Mouse (Mus musculus) embryonic facial prominence, embryonic 14.5 days (tissue): ENCODE results near the gene Cyth3. TPM values are rescaled to one million over a fixed set of nuclear protein-coding genes. Genes with fewer than 3 reads are reported as not detected.

Experiments
- ATAC-seq: fragments of 200-750 bp; cut with Nextera tagmentation; 2 replicates; pipeline ENCODE4 v1.8.0; 2017; ENCODE audit warnings: low read depth, moderate number of reproducible peaks, moderate TSS enrichment
- DNase-seq: peaks from one replicate; pipeline ENCODE4 v3.0.0-alpha.2; 2015; ENCODE audit warnings: low spot score
- H3K27ac ChIP-seq: fragments of 300-500 bp; sonication (generic); replicated peaks from 2 replicates; pipeline ENCODE4 v1.5.1; 2014; ENCODE audit warnings: low read depth, mild to moderate bottlenecking, low read length, moderate library complexity
- H3K27me3 ChIP-seq: fragments of 300-500 bp; sonication (generic); replicated peaks from 2 replicates; pipeline ENCODE4 v1.6.1; 2014; ENCODE audit warnings: low read length; ENCODE audit not compliant: control insufficient read depth, insufficient read depth
- H3K36me3 ChIP-seq: fragments of 300-500 bp; sonication (generic); 2 replicates; pipeline ENCODE4 v1.6.1; 2014; ENCODE audit warnings: low read length, mixed read lengths; ENCODE audit not compliant: control insufficient read depth, insufficient read depth
- H3K4me1 ChIP-seq: fragments of 300-500 bp; sonication (generic); 2 replicates; pipeline ENCODE4 v1.6.1; 2014; ENCODE audit warnings: antibody characterized with exemption, low read length; ENCODE audit not compliant: control insufficient read depth, insufficient read depth
- H3K4me2 ChIP-seq: fragments of 300-500 bp; sonication (generic); 2 replicates; pipeline ENCODE4 v1.6.1; 2014; ENCODE audit warnings: low read depth, mild to moderate bottlenecking, low read length, moderate library complexity, mixed read lengths
- H3K4me3 ChIP-seq: fragments of 300-500 bp; sonication (generic); 2 replicates; pipeline ENCODE4 v1.5.1; 2014; ENCODE audit warnings: low read depth, mild to moderate bottlenecking, low read length
- H3K9ac ChIP-seq: fragments of 300-500 bp; sonication (generic); 2 replicates; pipeline ENCODE4 v1.6.1; 2014; ENCODE audit warnings: low read depth, mild to moderate bottlenecking, low read length, moderate library complexity, mixed read lengths
- H3K9me3 ChIP-seq: fragments of 300-500 bp; sonication (generic); 2 replicates; pipeline ENCODE4 v1.6.1; 2016; ENCODE audit warnings: low read length; ENCODE audit not compliant: control insufficient read depth
- WGBS: fragments of 180-500 bp; shearing (Covaris S2); extraction: QIAGEN DNeasy Blood & Tissue Kit; methylation state at CpG from one replicate; pipeline ENCODE4 v1.1.7; 2014; 5-methylcytosine and 5-hydroxymethylcytosine counted together
- polyA plus RNA-seq: library from polyadenylated mRNA; unstranded; fragments of >200 nt; fragmentation: Nextera tagmentation; extraction: Ambion mirVana; gene quantifications from 2 replicates; pipeline ENCODE4 v1.2.1, GENCODE M21; 2014

Gene Cyth3
- polyA plus RNA-seq, 1 experiment from 2014 or later, result 52.0 TPM

DNA sequence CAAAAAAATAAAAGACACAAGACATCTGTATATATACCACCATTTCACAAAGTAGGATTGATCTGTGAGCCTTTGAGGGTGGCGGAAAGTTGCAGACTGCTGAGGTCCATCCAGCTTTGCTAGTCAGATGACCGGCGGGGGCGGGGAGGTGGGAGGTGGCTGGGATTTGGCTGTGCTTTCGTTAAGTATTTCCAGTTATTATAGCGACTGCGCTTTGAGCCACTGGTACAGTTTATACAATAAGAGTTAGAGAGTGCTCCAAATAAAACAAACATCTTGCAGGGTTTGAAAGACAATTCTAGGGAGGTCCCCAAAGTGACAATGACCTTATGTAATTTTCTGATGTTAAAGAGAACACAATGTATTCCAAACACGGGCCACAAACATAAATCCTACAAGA is 35.9 kb upstream of the Cyth3 start:
- H3K27ac ChIP-seq, result no peak overlapping the region
- no peak for ATAC-seq
- H3K4me3 ChIP-seq, result no peak overlapping the region
- no peak overlapping the region for H3K4me2 ChIP-seq
- no peaks in the 10 kb centered on the region for H3K27me3 ChIP-seq
- WGBS, result 72% methylated on average over 8 of the region's 8 CpGs
- no peaks in the 10 kb centered on the region for H3K4me1 ChIP-seq
- DNase-seq, result no peak
- no peaks in the 10 kb centered on the region for H3K9me3 ChIP-seq
- no peaks in the 10 kb centered on the region for H3K36me3 ChIP-seq
- H3K9ac ChIP-seq, result no peak overlapping the region

GRCm38 (mm10) chr5:143589108-143589507 is 33.1 kb upstream of the Cyth3 start:
- Histone ChIP-seq H3K27me3 (no peaks in the 10 kb centered on the region), H3K27ac (no peak overlapping the region), H3K9me3 (no peaks in the 10 kb centered on the region), H3K4me3 (no peak overlapping the region), H3K4me2 (no peak overlapping the region; the same call in 1 of the 2 replicates), H3K9ac (no peak overlapping the region), H3K36me3 (no peaks in the 10 kb centered on the region), H3K4me1 (no peaks in the 10 kb centered on the region)
- peak; percentile 70 for DNase-seq
- peak; percentile 74 for ATAC-seq
- 15% methylated on average over 17 of the region's 17 CpGs for WGBS

DNA sequence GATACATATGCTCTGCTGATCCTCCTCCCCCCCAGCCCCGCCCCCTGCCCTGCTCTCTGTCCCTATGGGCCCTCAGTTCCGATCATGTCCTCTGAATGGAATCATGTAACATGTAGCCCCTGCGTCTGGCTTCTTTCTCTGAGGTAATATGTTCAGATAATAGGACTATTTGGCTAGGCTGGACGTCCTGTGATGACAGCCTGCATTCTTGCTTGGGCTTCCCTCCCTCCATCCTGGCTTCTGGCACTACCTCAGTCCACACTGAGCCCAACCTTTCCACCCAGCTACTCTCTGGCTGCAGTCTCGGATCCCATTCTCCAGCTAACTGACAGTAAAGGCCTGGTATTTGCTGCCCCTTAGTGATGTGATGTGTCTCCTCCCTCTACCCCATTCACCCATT is 29.3 kb upstream of the Cyth3 start:
- DNase-seq, result peak; percentile 28
- Histone ChIP-seq H3K4me3 (no peak overlapping the region), H3K27ac (no peak overlapping the region), H3K9me3 (peaks cover 8% of the 10 kb centered on the region; the same call in 1 of the 2 replicates), H3K4me1 (no peaks in the 10 kb centered on the region), H3K27me3 (no peaks in the 10 kb centered on the region), H3K36me3 (no peaks in the 10 kb centered on the region), H3K4me2 (no peak overlapping the region), H3K9ac (no peak overlapping the region)
- peak; percentile 26; the same call in 1 of the 2 replicates for ATAC-seq
- WGBS, result 48% methylated on average over 5 of the region's 5 CpGs

DNA sequence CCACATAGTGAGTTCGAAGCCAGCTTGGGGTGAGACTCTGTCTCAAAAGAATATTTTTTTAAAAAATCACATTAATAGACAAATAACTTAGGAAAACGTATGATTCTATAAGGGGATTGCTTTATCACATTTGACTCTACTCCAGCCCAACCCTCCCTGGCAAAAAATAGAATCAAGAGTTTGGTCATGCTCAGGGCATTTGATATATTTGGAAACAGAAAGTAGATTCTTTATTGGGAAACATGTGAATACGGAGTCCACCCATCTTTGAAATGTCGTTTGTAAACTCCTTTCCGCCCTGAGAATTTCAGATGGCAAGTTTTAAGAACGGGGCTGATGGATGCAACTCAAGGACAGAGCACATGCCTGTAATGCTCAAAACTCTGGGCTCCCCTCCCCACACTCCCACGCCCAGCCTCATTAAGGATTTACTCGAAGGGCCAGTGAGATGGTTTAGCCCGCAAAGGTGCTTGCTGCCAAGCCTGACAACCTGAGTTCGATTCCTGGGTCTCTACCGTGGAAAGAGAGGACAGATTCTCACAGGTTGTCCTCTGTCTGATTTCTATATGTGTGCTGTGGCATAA is 28.6 kb upstream of the Cyth3 start:
- no peak overlapping the region for H3K4me3 ChIP-seq
- no peak overlapping the region for H3K27ac ChIP-seq
- WGBS, result 81% methylated on average over 11 of the region's 11 CpGs
- ATAC-seq, result no peak
- H3K36me3 ChIP-seq, result no peaks in the 10 kb centered on the region
- no peak for DNase-seq
- no peaks in the 10 kb centered on the region for H3K27me3 ChIP-seq
- no peaks in the 10 kb centered on the region for H3K4me1 ChIP-seq
- peaks cover 8% of the 10 kb centered on the region; the same call in 1 of the 2 replicates for H3K9me3 ChIP-seq
- no peak overlapping the region for H3K4me2 ChIP-seq
- no peak overlapping the region for H3K9ac ChIP-seq

DNA sequence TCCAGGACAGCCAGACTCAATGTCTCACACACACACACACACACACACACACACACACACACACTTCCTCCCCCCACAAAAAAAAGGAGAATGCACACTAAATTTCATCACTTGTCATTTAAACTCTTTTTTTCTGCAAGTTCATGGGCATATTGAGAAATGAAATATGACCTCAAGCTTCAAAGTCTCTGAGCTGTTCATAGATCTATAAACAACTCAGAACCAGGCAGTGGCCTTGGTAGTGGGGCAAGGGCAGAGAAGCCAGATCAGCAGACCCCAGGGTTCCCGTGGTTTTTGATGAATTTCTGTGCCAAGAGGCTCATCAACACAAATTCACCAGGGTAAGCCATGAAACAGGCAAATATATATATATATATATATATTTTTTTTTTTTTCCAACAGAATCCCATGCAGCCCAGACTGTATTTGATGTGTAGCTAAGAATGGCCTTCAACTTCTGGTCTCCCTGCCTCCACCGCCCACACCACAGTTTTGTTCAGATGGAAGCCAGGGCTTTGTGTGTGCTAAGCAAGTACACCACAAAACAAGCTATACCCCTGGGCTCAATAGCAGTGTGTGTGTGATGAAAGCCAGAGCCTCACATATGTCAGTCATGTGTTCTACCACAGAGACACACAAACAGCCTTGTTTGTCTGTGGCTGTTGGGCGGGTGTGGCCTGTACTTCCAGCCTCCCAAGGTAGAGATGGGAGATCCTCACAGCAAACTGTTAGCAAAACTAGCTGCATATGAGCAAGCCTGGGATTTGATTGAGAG is 27.8 kb upstream of the Cyth3 start:
- H3K9ac ChIP-seq, result no peak overlapping the region
- peaks cover 8% of the 10 kb centered on the region; the same call in 1 of the 2 replicates for H3K9me3 ChIP-seq
- H3K27me3 ChIP-seq, result no peaks in the 10 kb centered on the region
- WGBS, result 65% methylated on average over 3 of the region's 3 CpGs
- H3K36me3 ChIP-seq, result no peaks in the 10 kb centered on the region
- H3K4me3 ChIP-seq, result no peak overlapping the region
- ATAC-seq, result no peak
- no peak overlapping the region for H3K4me2 ChIP-seq
- peak; percentile 34 for DNase-seq
- H3K27ac ChIP-seq, result no peak overlapping the region
- no peaks in the 10 kb centered on the region for H3K4me1 ChIP-seq

- Histone ChIP-seq H3K9me3 (no peaks in the 10 kb centered on the region), H3K4me3 (no peak overlapping the region), H3K27ac (no peak overlapping the region), H3K27me3 (no peaks in the 10 kb centered on the region), H3K4me1 (no peaks in the 10 kb centered on the region), H3K4me2 (no peak overlapping the region), H3K36me3 (no peaks in the 10 kb centered on the region), H3K9ac (no peak overlapping the region)
- ATAC-seq (no peak), DNase-seq (no peak)
- 61% methylated on average over 10 of the region's 10 CpGs for WGBS
Observed at GRCm38 (mm10) chr5:143602051-143602450, 20.2 kb upstream of the Cyth3 start.

DNA sequence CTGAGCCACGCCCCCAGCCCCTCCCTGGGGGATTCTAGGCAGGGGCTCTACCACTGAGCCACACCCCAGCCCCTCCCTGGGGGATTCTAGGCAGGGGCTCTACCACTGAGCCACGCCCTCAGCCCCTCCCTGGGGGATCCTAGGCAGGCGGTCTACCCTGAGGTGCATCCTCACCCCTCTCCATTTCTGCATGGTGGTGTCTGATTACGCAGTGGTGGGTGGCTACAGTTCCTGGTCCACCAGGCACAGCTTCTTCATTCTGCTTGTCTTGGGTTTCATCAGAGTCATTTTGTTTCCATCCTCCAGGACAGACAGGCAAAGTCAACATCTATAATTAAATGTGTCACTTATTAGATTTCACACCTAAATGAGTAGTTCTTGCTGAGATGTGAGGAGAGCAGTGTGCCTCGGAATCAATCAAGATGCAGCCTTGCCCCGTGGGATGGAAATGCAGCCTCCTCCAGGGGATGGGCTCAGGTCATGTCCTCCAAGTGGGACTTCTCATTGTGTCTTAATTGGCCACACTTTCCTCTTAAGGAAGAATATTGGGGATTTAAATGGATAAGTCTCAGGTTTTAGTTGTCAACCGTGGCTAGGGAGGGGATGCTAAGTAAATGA is 18.0 kb upstream of the Cyth3 start:
- WGBS, result 59% methylated on average over 6 of the region's 7 CpGs
- no peaks in the 10 kb centered on the region for H3K36me3 ChIP-seq
- H3K9ac ChIP-seq, result no peak overlapping the region
- H3K4me1 ChIP-seq, result no peaks in the 10 kb centered on the region
- no peaks in the 10 kb centered on the region for H3K27me3 ChIP-seq
- no peak overlapping the region for H3K27ac ChIP-seq
- DNase-seq (no peak), ATAC-seq (peak; percentile 71; the same call in 1 of the 2 replicates)
- no peaks in the 10 kb centered on the region for H3K9me3 ChIP-seq
- H3K4me2 ChIP-seq, result no peak overlapping the region
- H3K4me3 ChIP-seq, result no peak overlapping the region

DNA sequence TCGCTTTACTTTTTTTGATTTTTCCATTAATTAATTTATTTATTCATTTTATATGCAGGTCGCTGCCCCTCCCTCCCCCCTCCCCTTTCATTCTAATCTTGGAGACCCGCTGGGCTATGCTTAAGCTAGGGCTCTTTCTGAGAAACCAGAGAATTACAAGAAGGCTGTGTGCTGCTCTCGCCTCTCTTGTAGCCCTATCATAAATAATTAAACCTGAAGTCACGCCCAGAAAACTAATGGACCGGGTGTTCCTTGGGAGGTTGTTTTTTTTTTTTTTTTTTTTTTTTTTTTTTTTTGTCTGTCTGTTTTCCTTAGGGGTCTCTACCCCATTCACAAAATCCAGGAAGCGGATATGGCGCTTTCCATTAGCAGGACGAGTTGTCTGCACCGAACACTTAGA is 15.5 kb upstream of the Cyth3 start:
- ATAC-seq (no peak), DNase-seq (no peak)
- Histone ChIP-seq H3K27me3 (no peaks in the 10 kb centered on the region), H3K36me3 (no peaks in the 10 kb centered on the region), H3K4me2 (no peak overlapping the region), H3K9ac (no peak overlapping the region), H3K9me3 (no peaks in the 10 kb centered on the region), H3K27ac (no peak overlapping the region), H3K4me1 (no peaks in the 10 kb centered on the region), H3K4me3 (no peak overlapping the region)
- 82% methylated on average over 10 of the region's 10 CpGs for WGBS
